Mouse (Mus musculus) skeletal muscle tissue, adult 2 months (tissue): ENCODE data around the gene Nr1h4.

Experiments
- DNase-seq: peaks from one replicate; pipeline ENCODE4 v3.0.0-alpha.2; 2012; ENCODE audit warnings: low read depth, low spot score

The Nr1h4 gene

GRCm38 (mm10) chr10:89481638-89482037 lies 51.7 kb downstream of the Nr1h4 start:
- no peak for DNase-seq

- DNase-seq: no peak
These were observed 54.6 kb downstream of the Nr1h4 start for GRCm38 (mm10) chr10:89478766-89479165.

GRCm38 (mm10) chr10:89470596-89471353 lies 62.6 kb downstream of the Nr1h4 start:
- DNase-seq: no peak

GRCm38 (mm10) chr10:89464760-89465405 lies 68.5 kb downstream of the Nr1h4 start:
- DNase-seq: no peak

GRCm38 (mm10) chr10:89462890-89463289 lies 70.5 kb downstream of the Nr1h4 start:
- DNase-seq: no peak

- peak; percentile 54 for DNase-seq
These were observed 71.4 kb downstream of the Nr1h4 start for GRCm38 (mm10) chr10:89461856-89462507.

- DNase-seq: no peak
These were observed 72.4 kb downstream of the Nr1h4 start for GRCm38 (mm10) chr10:89460972-89461371.

- DNase-seq: peak; percentile 36
These were observed 74.6 kb downstream of the Nr1h4 start for GRCm38 (mm10) chr10:89458770-89459169.

- no peak for DNase-seq
These were observed 79.6 kb downstream of the Nr1h4 start for GRCm38 (mm10) chr10:89453794-89454193.

- no peak for DNase-seq
These were observed 80.2 kb downstream of the Nr1h4 start for GRCm38 (mm10) chr10:89453068-89453641.

- no peak for DNase-seq
These were observed 83.0 kb downstream of the Nr1h4 start for GRCm38 (mm10) chr10:89450411-89450810.

- no peak for DNase-seq
These were observed 89.0 kb downstream of the Nr1h4 start for GRCm38 (mm10) chr10:89444381-89444780.

- DNase-seq: peak; percentile 57
These were observed 89.7 kb downstream of the Nr1h4 start, which contains the start of gene Gas2l3 for GRCm38 (mm10) chr10:89443623-89444151. TSS of gene Gas2l3 (minus strand) at chr10:89443967.

GRCm38 (mm10) chr10:89443115-89443622 lies 90.2 kb downstream of the Nr1h4 start:
- DNase-seq: peak; percentile 16

- DNase-seq: no peak
These were observed 90.7 kb downstream of the Nr1h4 start for GRCm38 (mm10) chr10:89442640-89443039.

- DNase-seq: no peak
These were observed 91.4 kb downstream of the Nr1h4 start for GRCm38 (mm10) chr10:89441961-89442360.

GRCm38 (mm10) chr10:89439380-89439779 lies 94.0 kb downstream of the Nr1h4 start:
- DNase-seq: no peak

- no peak for DNase-seq
These were observed 95.4 kb downstream of the Nr1h4 start for GRCm38 (mm10) chr10:89437996-89438395.

- DNase-seq: no peak
These were observed 95.9 kb downstream of the Nr1h4 start for GRCm38 (mm10) chr10:89437472-89437871.

GRCm38 (mm10) chr10:89435920-89436319 lies 97.5 kb downstream of the Nr1h4 start:
- DNase-seq: no peak

GRCm38 (mm10) chr10:89435413-89435812 lies 98.0 kb downstream of the Nr1h4 start:
- DNase-seq: no peak
